Mouse (Mus musculus) adrenal gland, postnatal 4 days (tissue): ENCODE measurements around the gene Slc31a2. TPM values are rescaled to one million over a fixed set of nuclear protein-coding genes. Genes with fewer than 3 reads are reported as not detected.
"Not testable (repeated sequence)": the region's sequence is repeated elsewhere in the genome, so short reads cannot be mapped to it uniquely, and the experiment has no call there.

Experiments
- DNase-seq, 2 experiments: peaks; one replicate each; pipeline ENCODE4 v3.0.0; 2021 to 2022; ENCODE audit warnings: low spot score in 2 of 2, mixed read lengths in 2 of 2
- long read RNA-seq, 2 experiments: library from polyadenylated mRNA; stranded (forward); transcript quantifications; one replicate each; pipeline ENCODE4 v2.0.0; 2021
- total RNA-seq, 2 experiments: library from RNA; stranded (reverse); gene quantifications; 2 replicates each; pipeline ENCODE4 v1.2.3; 2021

Gene Slc31a2
- total RNA-seq = 10 to 100 TPM; 26.3 to 27.6 TPM
- long read RNA-seq, experiment 1, transcript Slc31a2-201 (4 exons, 1,820 nt) = major isoform, 20 of 27 reads
- long read RNA-seq, experiment 1, partial matches to known transcripts = 1 of 27 reads
- long read RNA-seq, experiment 1, other reads (novel, unspliced or antisense) = 6 of 27 reads
- long read RNA-seq, experiment 2, transcript Slc31a2-201 (4 exons, 1,820 nt) = major isoform, 44 of 58 reads
- long read RNA-seq, experiment 2, partial matches to known transcripts = 7 of 58 reads
- long read RNA-seq, experiment 2, other reads (novel, unspliced or antisense) = 7 of 58 reads

GRCm38 (mm10) chr4:62262276-62262675, at the start of gene Slc31a2:
Gene Slc31a2, plus strand, starts transcription at chr4:62262562.
- DNase-seq = no peak

GRCm38 (mm10) chr4:62213490-62213889, 48.9 kb upstream of the Slc31a2 start:
- DNase-seq = no peak

GRCm38 (mm10) chr4:62228391-62228790, 34.0 kb upstream of the Slc31a2 start:
- DNase-seq = no peak

GRCm38 (mm10) chr4:62229448-62229847, 32.9 kb upstream of the Slc31a2 start:
- DNase-seq = no peak

GRCm38 (mm10) chr4:62230153-62230552, 32.2 kb upstream of the Slc31a2 start:
- DNase-seq = no peak

- DNase-seq = no peak
Observed at GRCm38 (mm10) chr4:62230769-62231168, 31.6 kb upstream of the Slc31a2 start, which contains the start of gene Zfp37. Gene Zfp37, minus strand, starts transcription at chr4:62231047.

- DNase-seq = no peak
Observed at GRCm38 (mm10) chr4:62240586-62240985, 21.8 kb upstream of the Slc31a2 start.

- DNase-seq = no peak
Observed at GRCm38 (mm10) chr4:62248328-62248727, 14.0 kb upstream of the Slc31a2 start.

- DNase-seq = no peak
Observed at GRCm38 (mm10) chr4:62250896-62251544, 11.3 kb upstream of the Slc31a2 start.

GRCm38 (mm10) chr4:62251776-62252175, 10.6 kb upstream of the Slc31a2 start:
- DNase-seq = no peak

GRCm38 (mm10) chr4:62254551-62254950, 7.8 kb upstream of the Slc31a2 start:
- DNase-seq = no peak

- DNase-seq = no peak
Observed at GRCm38 (mm10) chr4:62256931-62257330, 5.4 kb upstream of the Slc31a2 start.

GRCm38 (mm10) chr4:62263133-62263844, 927 bp downstream of the Slc31a2 start:
- no peak for DNase-seq

- DNase-seq = no peak
Observed at GRCm38 (mm10) chr4:62265154-62265836, 2.9 kb downstream of the Slc31a2 start.

- DNase-seq = not testable (repeated sequence)
Observed at GRCm38 (mm10) chr4:62266016-62266415, 3.7 kb downstream of the Slc31a2 start.

GRCm38 (mm10) chr4:62267101-62267500, 4.7 kb downstream of the Slc31a2 start:
- peak in 1 of 2 experiments; percentile 1 for DNase-seq

GRCm38 (mm10) chr4:62272696-62273095, 10.3 kb downstream of the Slc31a2 start:
- no peak for DNase-seq

- DNase-seq = no peak
Observed at GRCm38 (mm10) chr4:62273916-62274315, 11.6 kb downstream of the Slc31a2 start.

- no peak for DNase-seq
Observed at GRCm38 (mm10) chr4:62274841-62275536, 12.6 kb downstream of the Slc31a2 start.

GRCm38 (mm10) chr4:62276642-62277041, 14.3 kb downstream of the Slc31a2 start:
- no peak for DNase-seq

GRCm38 (mm10) chr4:62277222-62277621, 14.9 kb downstream of the Slc31a2 start:
- no peak for DNase-seq
